Mouse (Mus musculus) stomach, postnatal 0 days (tissue): ENCODE data around the gene Olfr127. TPM values are rescaled to one million over a fixed set of nuclear protein-coding genes. Genes with fewer than 3 reads are reported as not detected.

Source experiments
- ATAC-seq: fragments of 200-750 bp; cut with Nextera tagmentation; 2 replicates; pipeline ENCODE4 v1.8.0; 2017; ENCODE audit not compliant: low FRiP score, low TSS enrichment
- DNase-seq: peaks from one replicate; pipeline ENCODE4 v3.0.0-alpha.2; 2016; ENCODE audit warnings: low spot score
- H3K27ac ChIP-seq: fragments of 300-500 bp; sonication (generic); replicated peaks from 2 replicates; pipeline ENCODE4 v1.5.1; 2014; ENCODE audit warnings: mild to moderate bottlenecking, control low read depth
- H3K27me3 ChIP-seq: fragments of 300-500 bp; sonication (generic); 2 replicates; pipeline ENCODE4 v1.6.1; 2014; ENCODE audit warnings: low read length; ENCODE audit not compliant: control insufficient read depth, insufficient read depth
- H3K36me3 ChIP-seq: fragments of 300-500 bp; sonication (generic); 2 replicates; pipeline ENCODE4 v1.6.1; 2014; ENCODE audit warnings: low read length, mixed read lengths; ENCODE audit not compliant: control insufficient read depth, insufficient read depth
- H3K4me1 ChIP-seq: fragments of 300-500 bp; sonication (generic); replicated peaks from 2 replicates; pipeline ENCODE4 v1.6.1; 2014; ENCODE audit warnings: antibody characterized with exemption; ENCODE audit not compliant: control insufficient read depth, insufficient read depth
- H3K4me2 ChIP-seq: fragments of 300-500 bp; sonication (generic); replicated peaks from 2 replicates; pipeline ENCODE4 v1.6.1; 2014; ENCODE audit warnings: low read depth, mild to moderate bottlenecking, control low read depth, moderate library complexity
- H3K4me3 ChIP-seq: fragments of 300-500 bp; sonication (generic); 2 replicates; pipeline ENCODE4 v1.5.1; 2014; ENCODE audit warnings: low read depth, low read length, control low read depth
- H3K9ac ChIP-seq: fragments of 300-500 bp; sonication (generic); 2 replicates; pipeline ENCODE4 v1.6.1; 2014; ENCODE audit warnings: mild to moderate bottlenecking, low read length, control low read depth, mixed read lengths
- H3K9me3 ChIP-seq: fragments of 300-500 bp; sonication (generic); 2 replicates; pipeline ENCODE4 v1.6.1; 2016; ENCODE audit warnings: low read length; ENCODE audit not compliant: control insufficient read depth
- CTCF ChIP-seq: IDR thresholded peaks from 2 replicates; pipeline ENCODE4 v1.5.1; 2016; ENCODE audit warnings: antibody characterized with exemption, low read depth, mild to moderate bottlenecking, moderate library complexity
- EP300 ChIP-seq: optimal IDR thresholded peaks from 2 replicates; pipeline ENCODE3; 2016; ENCODE audit warnings: antibody characterized with exemption
- WGBS: fragments of 180-500 bp; shearing (Covaris S2); extraction: QIAGEN DNeasy Blood & Tissue Kit; methylation state at CpG from one replicate; pipeline ENCODE4 v1.1.7; 2014; 5-methylcytosine and 5-hydroxymethylcytosine counted together
- polyA plus RNA-seq: library from polyadenylated mRNA; unstranded; fragments of >200 nt; fragmentation: Nextera tagmentation; extraction: Ambion mirVana; gene quantifications from 2 replicates; pipeline ENCODE4 v1.2.1, GENCODE M21; 2015

Gene Olfr127
- polyA plus RNA-seq, 1 experiment from 2014 or later, result not detected

DNA sequence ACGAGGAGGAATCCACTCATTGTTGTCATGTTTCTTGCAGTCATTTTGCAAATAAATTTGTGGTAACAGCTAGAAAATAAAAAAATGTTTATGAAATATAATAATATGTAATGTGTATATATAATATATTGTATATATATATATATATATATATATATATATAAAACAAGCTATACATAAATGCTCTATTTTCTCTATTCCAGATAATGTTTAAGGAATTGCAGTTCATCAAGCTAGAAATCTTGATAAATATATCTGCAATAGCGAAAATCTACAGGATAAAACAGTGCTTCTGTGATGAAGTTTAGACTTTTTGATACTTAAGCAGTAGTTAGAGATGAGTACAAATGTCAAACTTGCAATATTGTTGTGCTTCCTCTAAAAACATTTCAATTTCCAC lies 52.7 kb downstream of the Olfr127 start, which contains the start of gene Olfr761:
TSS of gene Olfr761 (minus strand) at position 101 of the 400 bp plus-strand sequence.
- no peaks in the 10 kb centered on the region for H3K4me1 ChIP-seq
- no peak within 1 kb of the TSS for H3K27ac ChIP-seq
- H3K36me3 ChIP-seq, result no peaks in the 10 kb centered on the region
- H3K27me3 ChIP-seq, result no peaks in the 10 kb centered on the region
- no peak within 1 kb of the TSS for H3K9ac ChIP-seq
- no peak within 1 kb of the TSS for H3K4me2 ChIP-seq
- no peak for DNase-seq
- H3K4me3 ChIP-seq, result no peak within 1 kb of the TSS
- 61% methylated on average over 2 of the region's 2 CpGs for WGBS
- no peak for ATAC-seq
- TF ChIP-seq CTCF (no peak), EP300 (no peak)
- H3K9me3 ChIP-seq, result no peaks in the 10 kb centered on the region

Other genes starting within 250 kb of the Olfr127 start
- gene Olfr117, start 236.7 kb upstream of the Olfr127 start, polyA plus RNA-seq, result not detected in 2 replicates
- not detected in 2 replicates for gene Olfr118, start 233.4 kb upstream of the Olfr127 start, polyA plus RNA-seq
- not detected in 2 replicates for gene Olfr119, start 203.9 kb upstream of the Olfr127 start, polyA plus RNA-seq
- not detected in 2 replicates for gene Olfr120, start 178.6 kb upstream of the Olfr127 start, polyA plus RNA-seq
- not detected in 2 replicates for gene Olfr121, start 151.6 kb upstream of the Olfr127 start, polyA plus RNA-seq
- not detected in 2 replicates for gene Olfr122, start 131.8 kb upstream of the Olfr127 start, polyA plus RNA-seq
- gene Olfr123, start 106.9 kb upstream of the Olfr127 start, polyA plus RNA-seq, result not detected in 2 replicates
- not detected in 2 replicates for gene Olfr124, start 100.5 kb upstream of the Olfr127 start, polyA plus RNA-seq
- not detected in 2 replicates for gene Olfr125, start 67.5 kb upstream of the Olfr127 start, polyA plus RNA-seq
- gene Olfr126, start 53.0 kb upstream of the Olfr127 start, polyA plus RNA-seq, result not detected in 2 replicates
- not detected in 2 replicates for gene Olfr128, start 20.1 kb downstream of the Olfr127 start, polyA plus RNA-seq
- gene Olfr761, start 52.6 kb downstream of the Olfr127 start, polyA plus RNA-seq, result not detected in 2 replicates
- not detected in 2 replicates for gene Olfr129, start 159.6 kb downstream of the Olfr127 start, polyA plus RNA-seq
- not detected in 2 replicates for gene Olfr130, start 163.5 kb downstream of the Olfr127 start, polyA plus RNA-seq
- gene Olfr131, start 188.3 kb downstream of the Olfr127 start, polyA plus RNA-seq, result not detected in 2 replicates
- gene Olfr132, start 234.1 kb downstream of the Olfr127 start, polyA plus RNA-seq, result not detected in 2 replicates
- not detected in 2 replicates for gene Olfr133, start 244.8 kb downstream of the Olfr127 start, polyA plus RNA-seq